Mouse (Mus musculus): Measurements from ENCODE around the gene H1foo. TPM values are rescaled to one million over a fixed set of nuclear protein-coding genes. Genes with fewer than 3 reads are reported as not detected.

H1foo gene
- not detected for polyA plus RNA-seq (2014; fragmentation: Illumina TruSeq; extraction: RNeasy Lipid Tissue Mini Kit (QIAGEN cat#74804); ENCODE audit: low read depth, low replicate concordance)

DNA sequence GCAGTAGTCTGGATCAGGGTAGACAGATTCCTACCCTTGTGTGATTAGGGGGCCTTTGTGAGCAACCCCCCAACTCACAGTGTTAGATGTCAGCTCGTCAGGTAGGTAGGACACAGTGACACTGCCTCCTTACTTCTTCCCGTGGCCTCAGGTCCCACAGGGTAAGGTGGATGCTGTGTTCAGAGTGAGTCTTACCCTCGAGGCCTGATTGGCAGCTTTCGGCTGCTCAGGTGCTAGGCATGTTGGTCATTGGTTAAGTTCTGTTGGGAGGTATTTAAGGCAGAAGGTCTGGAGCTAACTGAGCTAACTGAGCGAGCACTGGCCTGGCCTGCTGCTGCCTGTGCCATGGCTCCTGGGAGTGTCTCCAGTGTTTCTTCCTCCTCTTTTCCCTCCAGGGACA lies at the start of gene H1foo:
TSS of gene H1foo (plus strand) at position 301 of the 400 bp plus-strand sequence.

DNA sequence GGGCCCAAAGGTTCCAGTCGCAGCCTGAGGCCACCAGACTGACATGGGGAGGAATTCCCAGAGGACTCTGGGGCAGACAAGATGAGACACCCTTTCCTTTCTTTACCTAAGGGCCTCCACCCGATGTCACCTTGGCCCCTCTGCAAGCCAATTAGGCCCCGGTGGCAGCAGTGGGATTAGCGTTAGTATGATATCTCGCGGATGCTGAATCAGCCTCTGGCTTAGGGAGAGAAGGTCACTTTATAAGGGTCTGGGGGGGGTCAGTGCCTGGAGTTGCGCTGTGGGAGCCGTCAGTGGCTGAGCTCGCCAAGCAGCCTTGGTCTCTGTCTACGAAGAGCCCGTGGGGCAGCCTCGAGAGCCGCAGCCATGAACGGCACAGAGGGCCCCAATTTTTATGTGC lies 13.1 kb upstream of the H1foo start, which contains the start of gene Rho:
TSS of gene Rho (plus strand) at position 110 of the 400 bp plus-strand sequence.

GRCm38 (mm10) chr6:115994877-115995520 lies 50.3 kb downstream of the H1foo start, which contains the start of gene Plxnd1:
Gene Plxnd1 (minus strand): TSS chr6:115995005.

Other genes with a start within 250 kb of the H1foo start
- gene Tmem40, start 182.5 kb upstream of the H1foo start, polyA plus RNA-seq (2014; fragmentation: Illumina TruSeq; extraction: RNeasy Lipid Tissue Mini Kit (QIAGEN cat#74804); ENCODE audit: low read depth, low replicate concordance) = not detected
- gene Cand2, start 170.4 kb upstream of the H1foo start, polyA plus RNA-seq (2014; fragmentation: Illumina TruSeq; extraction: RNeasy Lipid Tissue Mini Kit (QIAGEN cat#74804); ENCODE audit: low read depth, low replicate concordance) = 2.3 TPM
- gene Rpl32, start 136.2 kb upstream of the H1foo start, polyA plus RNA-seq (2014; fragmentation: Illumina TruSeq; extraction: RNeasy Lipid Tissue Mini Kit (QIAGEN cat#74804); ENCODE audit: low read depth, low replicate concordance) = 203 TPM
- gene Efcab12, start 106.5 kb upstream of the H1foo start, polyA plus RNA-seq (2014; fragmentation: Illumina TruSeq; extraction: RNeasy Lipid Tissue Mini Kit (QIAGEN cat#74804); ENCODE audit: low read depth, low replicate concordance) = not detected
- gene Mbd4, start 91.6 kb upstream of the H1foo start, polyA plus RNA-seq (2014; fragmentation: Illumina TruSeq; extraction: RNeasy Lipid Tissue Mini Kit (QIAGEN cat#74804); ENCODE audit: low read depth, low replicate concordance) = 7.8 TPM
- gene Ift122, start 91.5 kb upstream of the H1foo start, polyA plus RNA-seq (2014; fragmentation: Illumina TruSeq; extraction: RNeasy Lipid Tissue Mini Kit (QIAGEN cat#74804); ENCODE audit: low read depth, low replicate concordance) = 3.0 TPM
- not detected for gene Rho, start 13.2 kb upstream of the H1foo start, polyA plus RNA-seq (2014; fragmentation: Illumina TruSeq; extraction: RNeasy Lipid Tissue Mini Kit (QIAGEN cat#74804); ENCODE audit: low read depth, low replicate concordance)
- 2.2 TPM for gene Plxnd1, start 50.1 kb downstream of the H1foo start, polyA plus RNA-seq (2014; fragmentation: Illumina TruSeq; extraction: RNeasy Lipid Tissue Mini Kit (QIAGEN cat#74804); ENCODE audit: low read depth, low replicate concordance)
- gene Tmcc1, start 248.5 kb downstream of the H1foo start, polyA plus RNA-seq (2014; fragmentation: Illumina TruSeq; extraction: RNeasy Lipid Tissue Mini Kit (QIAGEN cat#74804); ENCODE audit: low read depth, low replicate concordance) = 20.4 TPM